Mouse (Mus musculus): Measurements from ENCODE around the gene Cask.
"Not testable (repeated sequence)": the region's sequence is repeated elsewhere in the genome, so short reads cannot be mapped to it uniquely, and the experiment has no call there.

The Cask gene

GRCm38 (mm10) chrX:13851285-13851684, at the start of gene Cask:
Gene Cask, minus strand, starts transcription at chrX:13851367.
- DNase-seq: no peak

- DNase-seq: no peak
These were observed 38.8 kb upstream of the Cask start for GRCm38 (mm10) chrX:13889976-13890375.

DNA sequence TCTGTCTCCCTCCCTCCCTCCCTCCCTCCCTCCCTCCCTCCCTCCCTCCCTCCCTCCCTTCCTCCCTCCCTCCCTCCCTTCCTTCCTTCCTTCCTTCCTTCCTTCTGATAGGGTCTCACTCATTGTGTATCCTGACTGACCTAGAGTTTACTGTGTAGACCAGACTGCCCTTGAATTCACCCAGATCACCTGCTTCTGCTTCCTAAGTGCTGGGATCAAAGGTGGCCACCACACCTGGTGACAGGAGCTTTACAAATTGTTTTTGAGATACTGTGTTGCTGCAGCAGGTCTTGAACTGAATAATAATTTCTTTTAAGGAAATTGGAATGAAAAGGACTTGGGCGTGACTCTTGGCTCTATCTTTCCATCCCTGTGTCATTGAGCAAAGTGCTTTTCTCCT, 33.2 kb upstream of the Cask start:
- no peak for DNase-seq

- DNase-seq: no peak
These were observed 30.8 kb upstream of the Cask start for GRCm38 (mm10) chrX:13881969-13882368.

DNA sequence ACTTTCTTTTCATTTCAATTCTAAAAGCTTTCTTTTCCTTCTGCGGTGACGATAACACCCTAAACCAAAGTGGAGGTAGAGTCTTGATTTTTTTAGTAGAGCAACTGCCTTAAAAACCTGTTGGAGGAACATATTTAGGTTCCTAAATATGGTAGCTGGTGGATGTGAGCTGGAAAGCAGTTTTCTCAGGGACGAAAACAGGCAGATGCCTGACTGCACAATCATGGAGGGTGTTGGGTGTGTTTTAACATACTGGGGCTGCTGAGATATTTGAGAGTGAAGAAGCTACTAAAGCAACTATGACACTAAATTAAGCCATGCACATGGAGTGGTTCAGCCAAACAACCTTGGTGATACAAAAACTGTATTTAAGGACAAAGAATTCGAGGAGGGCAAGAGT, 9.0 kb upstream of the Cask start:
- no peak for DNase-seq

- DNase-seq: no peak
These were observed 7.9 kb upstream of the Cask start for GRCm38 (mm10) chrX:13859051-13859450.

GRCm38 (mm10) chrX:13848473-13848872, 2.7 kb downstream of the Cask start:
- peak; percentile 5 for DNase-seq

GRCm38 (mm10) chrX:13847502-13847851, 3.7 kb downstream of the Cask start:
- DNase-seq: peak; percentile 55

- DNase-seq: peak; percentile 94
These were observed 4.3 kb downstream of the Cask start for GRCm38 (mm10) chrX:13846653-13847501.

DNA sequence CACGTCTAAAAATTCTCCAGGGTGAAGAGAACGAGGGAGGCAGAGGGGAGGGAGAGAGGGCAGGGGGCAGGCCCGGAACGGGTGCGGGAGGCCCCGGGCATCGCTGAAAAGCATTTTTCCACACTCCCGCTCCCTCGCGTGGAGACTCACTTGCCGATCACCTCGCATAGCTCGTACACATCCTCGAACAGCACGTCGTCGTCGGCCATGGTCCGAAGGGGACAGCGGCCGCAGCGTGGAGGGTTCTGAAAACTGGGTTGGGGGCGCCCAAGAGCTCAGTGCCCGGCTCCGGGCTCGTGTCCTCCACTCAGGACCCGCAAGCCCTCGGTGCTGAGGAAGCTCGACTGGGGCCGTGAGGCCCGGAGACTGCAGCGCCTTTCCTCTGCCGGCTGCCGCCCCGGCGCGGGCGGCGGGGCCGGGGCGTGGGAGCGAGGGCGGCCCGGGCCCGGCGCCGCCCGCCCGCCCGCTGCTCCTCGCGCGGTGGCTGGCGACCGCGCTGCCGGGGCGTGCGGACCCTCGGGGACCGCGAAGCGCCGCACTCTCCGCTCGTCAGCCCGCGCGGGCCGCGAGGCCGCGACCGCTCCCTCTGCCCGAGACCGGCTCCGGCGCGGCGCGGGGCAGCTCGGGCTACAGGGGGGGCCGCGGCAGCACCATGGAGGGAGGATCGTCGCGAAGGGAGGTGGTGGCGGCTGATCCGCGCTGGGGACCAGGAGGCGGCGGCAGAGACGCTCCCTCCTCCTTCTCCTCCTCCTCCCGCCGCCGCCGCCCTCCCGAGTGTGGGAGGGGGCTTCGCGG, 5.1 kb downstream of the Cask start:
- DNase-seq: peak; percentile 61

DNA sequence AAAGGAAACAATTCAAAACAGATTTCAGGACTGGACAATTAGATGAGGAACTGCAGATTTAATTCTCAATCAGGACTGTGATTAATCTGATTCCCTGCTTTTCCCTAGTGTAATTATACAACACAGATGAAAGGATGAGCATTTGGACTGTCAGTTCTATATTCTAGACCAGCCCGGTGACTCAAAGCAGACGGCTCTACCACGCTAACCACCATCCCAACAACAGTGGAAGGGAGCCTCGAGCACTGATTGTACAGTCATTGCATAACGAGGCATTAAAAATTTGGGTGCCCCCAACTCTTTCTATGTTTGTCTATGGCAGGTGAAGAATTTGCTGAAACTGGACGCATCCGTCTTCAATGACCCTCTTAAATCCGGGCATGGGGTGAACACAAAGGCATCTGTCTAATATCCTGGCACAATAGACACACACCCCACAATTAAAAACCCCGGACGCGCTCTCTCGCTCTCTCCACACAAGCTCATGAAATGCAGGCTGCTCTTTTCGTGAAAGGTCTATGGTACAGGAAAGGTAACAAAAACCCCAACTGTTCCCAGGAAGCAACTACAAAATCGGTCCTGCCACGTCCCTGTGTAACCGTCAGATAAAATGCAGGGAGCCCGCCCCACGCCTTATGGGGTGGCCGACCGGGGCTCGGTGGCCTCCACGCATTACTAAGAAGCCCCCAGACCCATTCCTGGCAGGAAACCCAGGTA, 5.9 kb downstream of the Cask start:
- DNase-seq: no peak

DNA sequence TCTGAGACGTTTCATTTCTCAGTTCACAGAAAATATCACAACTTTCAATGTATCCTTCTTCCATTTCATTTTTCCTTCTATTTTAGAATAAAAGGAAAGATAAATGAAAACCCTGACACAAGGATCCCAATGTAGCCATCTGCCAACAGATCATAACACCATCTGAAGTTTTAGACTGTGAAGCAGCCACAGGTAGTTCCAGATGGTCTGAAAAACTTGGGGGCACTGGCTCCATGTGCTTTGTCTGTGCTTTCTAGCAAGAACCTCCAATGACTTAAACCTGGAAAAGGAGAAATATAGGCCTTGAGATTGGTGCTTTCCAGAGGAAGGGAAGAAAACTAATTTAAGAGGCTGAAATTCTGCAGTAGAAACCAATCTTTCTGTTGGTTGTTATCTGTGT, 28.4 kb downstream of the Cask start:
- peak; percentile 15 for DNase-seq

- DNase-seq: no peak
These were observed 52.4 kb downstream of the Cask start for GRCm38 (mm10) chrX:13798754-13799153.

GRCm38 (mm10) chrX:13765672-13766071, 85.5 kb downstream of the Cask start:
- DNase-seq: no peak

- no peak for DNase-seq
These were observed 86.1 kb downstream of the Cask start for GRCm38 (mm10) chrX:13765024-13765423.

DNA sequence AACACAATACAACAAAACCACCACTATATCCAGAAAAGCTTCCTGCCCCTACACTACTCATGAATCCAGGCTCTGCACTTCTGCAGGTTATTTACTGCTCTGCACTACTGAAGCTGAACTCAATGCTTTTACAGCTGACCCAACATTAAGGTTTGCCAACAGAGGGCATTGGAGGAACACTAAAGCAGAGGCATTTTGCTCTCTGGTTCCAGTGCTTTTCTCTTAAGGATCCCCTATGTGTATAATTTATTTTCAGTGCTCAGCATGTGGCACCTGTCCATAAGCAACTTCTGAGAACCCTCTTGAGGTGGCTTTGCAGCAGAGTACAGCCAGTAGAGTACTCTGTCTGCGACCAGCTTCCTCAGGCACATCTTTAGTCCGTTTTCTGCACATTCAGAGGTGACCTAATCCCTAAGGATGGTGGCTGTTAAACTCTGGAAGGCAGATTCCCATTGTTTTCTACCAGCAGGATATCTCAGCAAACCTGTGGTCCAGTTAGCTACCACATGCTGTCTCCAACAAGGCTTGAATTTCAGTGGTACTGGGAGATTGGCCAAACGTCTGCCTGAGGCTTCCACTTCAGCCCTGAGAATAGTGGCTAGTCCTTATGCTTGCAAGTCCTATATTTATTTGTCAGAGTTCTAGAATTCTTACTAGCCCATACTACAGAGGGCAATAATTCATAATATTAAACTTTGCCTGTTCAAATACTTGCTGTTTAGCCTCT, 93.7 kb downstream of the Cask start:
- DNase-seq: peak; percentile 38

DNA sequence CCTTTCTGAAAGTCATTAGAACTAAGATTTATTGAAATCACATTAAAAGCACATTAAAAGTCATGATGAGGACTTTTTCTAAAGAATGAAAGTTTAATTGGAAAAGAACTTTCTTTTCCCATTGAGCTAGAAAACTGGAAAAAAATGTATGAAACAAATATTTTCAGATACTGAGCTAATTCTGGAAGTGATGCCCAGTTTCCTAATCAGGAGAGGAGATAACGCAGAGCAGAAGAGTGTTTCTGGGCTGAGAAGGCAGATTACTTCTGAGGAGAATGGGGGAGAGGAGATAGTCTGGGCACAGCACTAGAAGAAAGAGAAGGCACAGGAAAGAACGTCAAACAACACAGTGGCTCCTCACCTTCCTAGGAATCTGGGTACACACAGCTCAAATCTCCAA, 110.1 kb downstream of the Cask start:
- DNase-seq: no peak

GRCm38 (mm10) chrX:13730785-13731184, 120.4 kb downstream of the Cask start:
- DNase-seq: not testable (repeated sequence)

- DNase-seq: no peak
These were observed 121.2 kb downstream of the Cask start for GRCm38 (mm10) chrX:13729835-13730480.

- DNase-seq: no peak
These were observed 125.4 kb downstream of the Cask start for GRCm38 (mm10) chrX:13725573-13726403.

DNA sequence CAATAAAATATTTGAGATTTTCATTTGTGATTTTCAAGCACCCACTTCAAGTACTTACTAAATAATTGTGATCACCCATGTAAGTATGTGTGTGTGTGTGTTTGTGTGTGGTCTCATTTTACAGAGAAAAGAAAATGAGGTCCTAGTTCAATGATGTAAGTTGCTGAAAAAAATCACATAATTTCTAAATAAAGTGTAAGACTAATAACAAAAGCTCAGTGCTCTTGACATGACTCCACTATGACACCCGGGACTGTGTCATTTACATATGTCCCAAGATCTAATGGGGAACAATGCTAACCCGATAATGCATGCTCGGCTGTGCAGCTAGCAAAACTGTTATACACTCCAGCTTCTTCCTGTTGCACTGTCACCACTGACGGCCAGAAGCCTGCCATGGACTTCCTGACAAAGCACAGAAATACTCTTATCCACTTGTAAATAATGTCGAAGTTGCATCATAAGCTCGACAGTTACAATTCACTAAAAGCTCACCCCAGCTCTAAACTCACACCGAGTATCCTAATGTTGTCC, 130.8 kb downstream of the Cask start:
- DNase-seq: no peak

Measured in cerebellum, adult 9-11 months (tissue).